ENCODE assay signal across 12 mouse cellular contexts in the genomic region with DNA sequence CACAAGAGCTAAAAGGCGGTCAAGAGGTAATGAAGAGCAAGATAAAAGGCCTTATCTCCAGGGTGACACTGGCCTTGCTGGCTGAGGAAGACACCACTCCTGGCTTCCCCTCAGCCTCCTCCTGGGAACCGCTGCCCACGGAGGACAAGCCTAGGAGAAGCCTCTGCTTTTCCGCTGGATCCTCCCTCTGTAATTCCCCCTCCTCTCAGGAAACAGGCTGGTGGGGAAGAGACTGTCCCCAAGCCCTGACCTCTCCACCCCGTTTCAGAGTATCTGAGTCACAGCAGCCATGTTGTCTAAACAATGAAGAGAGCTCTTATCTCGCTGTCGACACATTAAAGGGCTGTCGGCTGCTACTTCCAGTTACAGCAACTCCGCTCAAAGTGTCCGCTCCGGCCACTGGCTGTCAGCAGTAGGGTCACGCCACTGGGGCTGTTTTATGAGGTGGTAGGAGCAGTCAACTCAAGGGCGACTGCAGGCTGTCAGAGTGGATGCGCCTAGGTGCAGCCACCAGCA. TPM values are rescaled to one million over a fixed set of nuclear protein-coding genes. Genes with fewer than 3 reads are reported as not detected.
DNase-seq lines count a peak whose midpoint lies in the region; ATAC-seq lines count a peak whose summit lies in the region.
"Had no signal": no experiment of that assay in that cellular context is flagged by ENCODE, and none has a peak within 500 bp of the region (broad histone marks: within the 10 kb centered on the region; RNA-seq: fewer than 3 reads in every experiment).

No protein-coding gene starts in this region.

- peak overlapping the region; percentile 30; the same call in 1 of the 2 replicates for H3K27ac ChIP-seq in hindbrain, embryonic 12.5 days
- H3K27ac ChIP-seq in hindbrain, embryonic 11.5 days (ENCODE audit: low read depth, low read length), result no peak overlapping the region
- no peak overlapping the region for H3K27ac ChIP-seq in limb, embryonic 12.5 days
- H3K27ac ChIP-seq: left cerebral cortex, adult 2 months; neural tube, embryonic 12.5 days had no signal

- no peak overlapping the region for H3K4me3 ChIP-seq in hindbrain, embryonic 12.5 days
- no peak overlapping the region for H3K4me3 ChIP-seq in hindbrain, embryonic 11.5 days (ENCODE audit: low read depth, low read length)
- no peak overlapping the region for H3K4me3 ChIP-seq in limb, embryonic 12.5 days (replicated peaks)
- H3K4me3 ChIP-seq: left cerebral cortex, adult 2 months; neural tube, embryonic 12.5 days had no signal

- H3K4me1 ChIP-seq in hindbrain, embryonic 12.5 days, result peaks cover 15% of the 10 kb centered on the region; the same call in 1 of the 2 replicates
- no peaks in the 10 kb centered on the region for H3K4me1 ChIP-seq in hindbrain, embryonic 11.5 days (replicated peaks; ENCODE audit: control insufficient read depth, insufficient read depth, low read length)
- H3K4me1 ChIP-seq in limb, embryonic 12.5 days (replicated peaks), result peaks cover 49% of the 10 kb centered on the region
- H3K4me1 ChIP-seq: neural tube, embryonic 12.5 days had no signal

- 50% methylated on average over 14 of the region's 14 CpGs for WGBS in hindbrain, embryonic 12.5 days
- 56% methylated on average over 14 of the region's 14 CpGs for WGBS in hindbrain, embryonic 11.5 days
- WGBS in limb, embryonic 12.5 days, result 17% methylated on average over 14 of the region's 14 CpGs

- peaks cover 8% of the 10 kb centered on the region; the same call in 1 of the 2 replicates for H3K27me3 ChIP-seq in hindbrain, embryonic 12.5 days
- no peaks in the 10 kb centered on the region for H3K27me3 ChIP-seq in hindbrain, embryonic 11.5 days (ENCODE audit: control insufficient read depth, insufficient read depth, low read length)
- H3K27me3 ChIP-seq in limb, embryonic 12.5 days, result peaks cover 40% of the 10 kb centered on the region
- H3K27me3 ChIP-seq: neural tube, embryonic 12.5 days had no signal

- no peaks in the 10 kb centered on the region for H3K9me3 ChIP-seq in hindbrain, embryonic 12.5 days (replicated peaks)
- H3K9me3 ChIP-seq in hindbrain, embryonic 11.5 days (ENCODE audit: control insufficient read depth, low read length), result no peaks in the 10 kb centered on the region
- no peaks in the 10 kb centered on the region for H3K9me3 ChIP-seq in limb, embryonic 12.5 days
- H3K9me3 ChIP-seq: neural tube, embryonic 12.5 days had no signal

- H3K36me3 ChIP-seq in hindbrain, embryonic 12.5 days, result peaks cover 37% of the 10 kb centered on the region
- H3K36me3 ChIP-seq in hindbrain, embryonic 11.5 days (ENCODE audit: control insufficient read depth, insufficient read depth, low read length), result no peaks in the 10 kb centered on the region
- H3K36me3 ChIP-seq in limb, embryonic 12.5 days, result peaks cover 14% of the 10 kb centered on the region

- no peak overlapping the region for H3K4me2 ChIP-seq in hindbrain, embryonic 12.5 days (replicated peaks)
- no peak overlapping the region for H3K4me2 ChIP-seq in hindbrain, embryonic 11.5 days (replicated peaks; ENCODE audit: low read depth, low read length)
- no peak overlapping the region for H3K4me2 ChIP-seq in limb, embryonic 12.5 days
- H3K4me2 ChIP-seq: neural tube, embryonic 12.5 days had no signal

- no peak overlapping the region for H3K9ac ChIP-seq in hindbrain, embryonic 12.5 days
- no peak overlapping the region for H3K9ac ChIP-seq in hindbrain, embryonic 11.5 days (ENCODE audit: low read depth, low read length)
- peak overlapping the region; percentile 32; the same call in 1 of the 2 replicates for H3K9ac ChIP-seq in limb, embryonic 12.5 days (replicated peaks)
- H3K9ac ChIP-seq: neural tube, embryonic 12.5 days had no signal

- DNase-seq in hindbrain, embryonic 11.5 days (ENCODE audit: low spot score), result no peak
- DNase-seq in 3T3-L1 (ENCODE audit: low read depth, low spot score), result peak; percentile 19
- peak; percentile 52 for DNase-seq in embryo, embryonic 11 days
- no peak for DNase-seq in MN1 (ENCODE audit: low spot score)
- DNase-seq in left cerebral cortex, adult 18-20 months (ENCODE audit: low spot score in 2 of 2), result no peak
- DNase-seq: cerebellum, adult 18-20 months; gastrocnemius, postnatal 14 days; right cerebral cortex, postnatal 25 days had no signal

- ATAC-seq in hindbrain, embryonic 12.5 days (ENCODE audit: low FRiP score), result no peak
- no peak for ATAC-seq in hindbrain, embryonic 11.5 days (ENCODE audit: low FRiP score)
- no peak for ATAC-seq in limb, embryonic 12.5 days (ENCODE audit: insufficient number of reproducible peaks, insufficient read depth, low FRiP score, low TSS enrichment, low read depth)

RNA-seq across cellular contexts. Expression of a gene that starts 31.9 kb away (rescaled TPM):
- 2.2 and 2.4 TPM in 2 replicates for polyA plus RNA-seq in hindbrain, embryonic 12.5 days (2016; fragmentation: Nextera tagmentation; extraction: Ambion mirVana)
- 0.25 and 0.82 TPM in 2 replicates for polyA plus RNA-seq in hindbrain, embryonic 11.5 days (2014; fragmentation: Nextera tagmentation; extraction: Ambion mirVana)
- polyA plus RNA-seq in limb, embryonic 12.5 days (2016; fragmentation: Nextera tagmentation; extraction: Ambion mirVana), result 5.3 and 5.5 TPM in 2 replicates
- total RNA-seq in left cerebral cortex, adult 18-20 months (2021), result 10 to 100 TPM in 1 of 2 experiments, 1 to 10 TPM in 1; 9.3 to 11.7 TPM

Comparison
In these comparisons a context has a peak if more than half of its experiments do, and no peak if none do; other contexts are left out.
1. DNase-seq: peak in 3T3-L1 (single experiment) and embryo, embryonic 11 days (single experiment); none in hindbrain, embryonic 11.5 days (single experiment), MN1 (single experiment) and left cerebral cortex, adult 18-20 months (0 of 2).